Mouse (Mus musculus) heart, postnatal 0 days (tissue): ENCODE measurements around the gene Dbndd1.

Experiments used
- CTCF ChIP-seq: IDR thresholded peaks from 2 replicates; pipeline ENCODE4 v1.5.1; 2016; ENCODE audit warnings: antibody characterized with exemption, control low read depth, low read depth
- EP300 ChIP-seq: IDR thresholded peaks from 2 replicates; pipeline ENCODE4 v1.6.1; 2016; ENCODE audit warnings: antibody characterized with exemption, low read depth

DNA sequence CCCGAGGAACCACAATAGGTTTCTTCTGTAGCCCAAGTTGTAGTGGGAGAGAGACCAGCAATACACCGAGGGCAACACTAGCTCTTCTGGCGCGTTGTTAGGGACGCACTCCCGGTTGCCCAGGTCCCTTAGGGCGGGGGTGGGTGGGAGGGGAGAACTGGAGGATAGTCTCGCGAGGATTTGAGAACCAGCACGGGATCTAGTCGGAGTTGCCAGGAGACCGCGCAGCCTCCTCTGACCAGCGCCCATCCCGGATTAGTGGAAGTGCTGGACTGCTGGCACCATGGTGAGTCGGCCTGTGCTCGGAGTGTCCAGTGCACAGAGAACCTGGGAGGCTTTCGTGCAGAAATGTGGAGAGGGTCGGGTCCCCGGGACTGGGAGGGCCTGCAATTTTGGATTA is 3.4 kb upstream of the Dbndd1 start, which contains the start of gene Gas8:
- TF ChIP-seq CTCF (no peak), EP300 (no peak)
